Mouse (Mus musculus) heart, adult 2 months (tissue): Measurements from ENCODE around the gene Btn1a1.

ENCODE experiments used
- CTCF ChIP-seq: fragments of 200-600 bp; IDR thresholded peaks from 2 replicates; pipeline ENCODE4 v1.8.1; 2022; ENCODE audit warnings: antibody characterized with exemption, mild to moderate bottlenecking, moderate library complexity
- POLR2A ChIP-seq: fragments of 200-500 bp; IDR thresholded peaks from 2 replicates; pipeline ENCODE4 v1.6.1; 2011; ENCODE audit warnings: mild to moderate bottlenecking, low read depth, low read length, control low read depth; ENCODE audit not compliant: insufficient read depth

GRCm38 (mm10) chr13:23453926-23454325 lies 11.8 kb downstream of the Btn1a1 start:
- no peak for TF ChIP-seq CTCF
- TF ChIP-seq POLR2A: no peak
